Mouse (Mus musculus): ENCODE measurements around the gene Zfp867. TPM values are rescaled to one million over a fixed set of nuclear protein-coding genes. Genes with fewer than 3 reads are reported as not detected.
A peak's percentile ranks its signal among the peaks of the same experiment; 100 is the strongest.

The Zfp867 gene
- total RNA-seq, 2 experiments from 2014 or later = 5.7 to 6.1 TPM

DNA sequence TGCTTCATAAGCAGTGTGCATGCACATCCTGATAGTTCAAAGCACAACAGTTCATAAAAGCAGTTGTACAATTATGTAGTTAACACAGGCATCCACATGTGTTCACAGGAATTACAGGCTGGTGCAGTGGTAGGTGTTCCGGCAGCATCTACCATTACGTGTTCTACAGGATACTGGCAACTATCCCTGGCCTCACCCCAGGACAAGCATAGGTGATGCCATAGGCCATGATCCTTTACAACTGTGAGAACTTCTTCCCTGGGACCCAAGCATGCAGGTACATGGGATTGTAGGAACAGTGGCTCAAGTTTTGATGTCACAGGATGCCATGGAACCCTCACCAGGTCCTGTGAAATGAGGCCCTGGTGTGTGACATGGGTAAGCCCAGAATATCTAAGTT is 11.8 kb downstream of the Zfp867 start:
- no peak for DNase-seq (ENCODE audit: low spot score in 2 of 2)

DNA sequence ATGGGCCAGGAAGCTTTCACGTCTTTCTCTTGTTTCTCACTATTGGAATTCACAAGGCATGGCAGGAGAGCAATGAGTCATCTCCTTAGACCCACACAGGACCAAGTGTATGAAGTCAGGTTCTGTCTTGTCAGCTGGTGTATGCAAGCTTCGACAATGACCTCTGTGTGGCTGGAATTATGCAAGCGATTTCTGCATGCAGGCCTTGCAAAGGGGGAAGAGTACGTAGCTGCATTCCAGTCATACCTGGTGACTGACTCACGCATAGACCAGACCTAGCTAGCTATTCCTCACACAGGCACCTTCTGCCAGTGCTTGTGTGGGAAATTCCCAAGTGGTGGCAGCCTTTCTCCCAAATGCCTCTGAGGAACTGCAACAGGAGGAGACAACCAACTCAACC is 13.3 kb downstream of the Zfp867 start:
- DNase-seq (ENCODE audit: low spot score in 2 of 2) = no peak

DNA sequence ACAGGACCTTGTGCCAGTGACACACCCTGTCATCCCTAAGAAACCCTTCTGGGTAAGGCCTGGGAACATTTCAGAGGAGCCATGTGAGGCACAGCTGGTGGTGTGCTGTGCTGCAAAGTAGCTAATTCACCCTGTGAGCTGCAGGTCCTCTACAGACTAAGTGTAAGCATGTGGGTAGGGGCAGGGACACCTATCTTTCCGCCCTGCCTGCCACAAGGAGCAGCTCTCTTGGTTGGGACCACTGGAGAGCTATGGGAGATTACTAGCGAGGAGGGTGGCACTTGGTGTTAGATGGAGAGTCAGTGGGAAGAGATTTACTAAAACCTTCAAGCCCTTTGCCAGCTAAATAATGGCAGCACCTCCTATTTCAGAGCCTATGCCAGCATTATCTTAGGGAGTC is 15.4 kb downstream of the Zfp867 start:
- no peak for DNase-seq (ENCODE audit: low spot score in 2 of 2)

DNA sequence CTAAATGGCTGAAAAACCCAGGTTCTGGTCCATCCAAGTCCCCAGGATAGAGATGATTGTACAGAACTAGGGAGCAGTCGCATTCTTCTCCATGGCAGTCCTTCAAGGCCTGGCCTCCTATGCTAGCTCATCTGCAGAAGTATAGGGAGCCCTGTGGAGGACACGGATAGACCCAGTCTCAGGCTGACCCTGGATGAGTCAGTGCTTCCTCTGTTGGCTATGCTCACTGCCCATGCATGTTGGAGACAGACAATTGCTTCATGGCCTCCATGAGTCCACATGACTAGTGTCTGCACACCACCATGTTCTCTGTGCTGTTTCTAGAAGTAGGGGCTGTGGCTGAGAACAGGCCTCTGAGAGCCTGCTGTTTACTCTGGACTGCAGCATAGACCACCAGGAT is 15.9 kb downstream of the Zfp867 start:
- no peak for DNase-seq (ENCODE audit: low spot score in 2 of 2)

DNA sequence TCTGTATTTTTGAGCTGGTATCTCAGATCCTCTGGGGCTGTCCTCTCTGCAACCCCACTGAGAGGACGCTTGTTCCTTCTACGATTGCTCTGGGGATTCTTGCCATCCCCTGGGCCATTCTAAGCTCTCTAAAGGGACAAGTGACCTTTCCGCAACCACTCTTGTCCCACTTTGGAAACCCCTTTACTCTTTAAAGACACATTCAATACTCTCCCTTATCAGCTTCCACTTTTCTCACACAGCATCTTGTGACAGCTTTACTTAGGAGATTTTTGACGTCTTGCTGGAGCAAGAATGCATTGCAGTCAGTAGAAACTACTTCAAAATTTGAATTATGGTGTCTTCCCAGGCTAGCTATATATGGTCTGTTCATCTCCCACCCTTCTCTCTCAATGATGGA is 21.2 kb downstream of the Zfp867 start, which contains the start of gene Snap47:
Gene Snap47, minus strand, starts transcription at position 101 of the 400 bp plus-strand sequence.
- no peak for DNase-seq (ENCODE audit: low spot score in 2 of 2)

DNA sequence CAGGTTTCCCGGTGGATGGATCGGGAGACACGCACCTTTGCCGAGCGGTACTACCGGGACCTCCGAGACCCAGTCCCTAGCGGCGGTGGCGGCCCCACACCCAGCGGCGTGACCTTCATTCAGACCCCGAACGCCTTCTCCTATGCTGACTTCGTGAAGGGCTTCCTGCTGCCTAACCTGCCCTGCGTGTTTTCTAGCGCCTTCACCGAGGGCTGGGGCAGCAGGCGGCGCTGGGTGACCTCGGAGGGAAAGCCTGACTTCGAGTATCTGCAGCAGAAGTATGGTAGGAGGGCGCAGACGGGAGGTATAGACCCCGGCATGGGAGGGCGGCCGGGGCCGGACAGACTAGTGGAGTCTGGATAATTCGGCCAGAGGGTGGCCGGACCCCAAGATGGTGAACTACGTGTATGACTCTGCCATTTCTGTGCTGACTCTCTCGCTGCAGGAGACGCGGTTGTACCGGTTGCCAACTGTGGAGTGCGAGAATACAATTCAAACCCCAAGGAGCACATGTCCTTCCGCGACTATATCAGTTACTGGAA is 22.0 kb downstream of the Zfp867 start:
- no peak for DNase-seq (ENCODE audit: low spot score in 2 of 2)

DNA sequence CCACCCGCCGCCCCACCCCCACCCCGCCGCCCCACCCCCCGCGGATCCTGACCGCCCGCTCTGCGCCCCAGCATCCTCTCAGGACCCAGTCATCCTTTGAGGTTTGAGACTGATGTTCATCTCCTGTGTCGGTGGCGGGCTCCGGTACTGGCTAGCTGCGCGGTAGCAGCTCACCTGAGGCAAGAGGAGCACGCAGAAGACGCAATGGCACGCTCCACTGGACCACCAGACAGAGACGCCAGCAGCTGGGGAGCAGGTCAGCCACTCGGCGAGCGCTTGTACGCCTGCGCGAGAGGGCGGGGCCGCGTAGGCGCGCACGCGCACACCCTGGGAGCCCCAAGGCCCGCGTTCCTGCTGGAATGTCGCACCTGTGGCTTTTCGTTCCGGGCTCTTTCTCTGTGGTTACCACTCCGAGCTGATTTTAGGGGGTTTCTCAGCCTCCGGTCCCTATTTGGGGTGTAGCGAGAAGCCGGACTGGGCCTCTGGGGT is 22.5 kb downstream of the Zfp867 start, which contains the start of gene Jmjd4:
Gene Jmjd4, plus strand, starts transcription at position 305 of the 489 bp plus-strand sequence.
- DNase-seq (ENCODE audit: low spot score in 2 of 2) = peak; percentile 83 to 87

DNA sequence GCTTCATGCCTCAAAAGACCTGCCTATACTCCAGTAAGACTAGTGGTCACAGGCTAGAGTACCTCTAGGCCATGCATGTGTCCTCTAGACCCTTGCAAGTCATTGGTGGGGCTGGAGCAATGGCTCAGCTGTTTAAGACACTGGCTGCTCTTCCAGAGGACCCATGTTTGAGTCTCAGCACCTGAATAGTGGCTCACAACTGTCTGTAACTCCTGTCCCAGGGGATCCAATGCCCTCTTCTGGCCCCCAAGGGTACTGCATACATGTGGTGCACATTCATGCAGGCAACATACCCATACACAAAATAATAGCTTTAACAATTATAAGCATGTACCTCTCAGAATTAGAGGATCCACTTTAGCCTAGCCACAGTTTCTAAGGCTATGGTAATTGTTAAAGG is 29.2 kb downstream of the Zfp867 start:
- DNase-seq (ENCODE audit: low spot score in 2 of 2) = no peak

DNA sequence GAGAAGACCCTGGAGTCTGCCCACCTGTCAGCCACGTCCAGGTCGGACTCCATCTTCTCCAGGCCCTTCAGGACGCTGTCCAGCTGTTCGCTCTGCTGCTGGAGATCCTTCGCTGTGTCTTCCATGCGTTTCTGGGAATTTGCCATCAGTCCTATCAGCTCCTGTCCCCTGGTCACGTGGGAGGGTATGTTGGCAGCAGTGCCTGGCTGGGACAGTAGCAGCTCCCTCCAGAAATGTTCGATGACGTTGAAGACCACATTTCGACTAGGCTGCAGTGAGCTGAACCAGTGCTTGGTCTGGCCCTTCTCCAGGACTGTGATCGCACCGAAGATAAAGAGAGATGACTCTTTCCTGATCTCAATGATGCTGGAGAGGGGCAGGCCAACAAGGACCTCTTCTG is 34.3 kb downstream of the Zfp867 start:
- DNase-seq (ENCODE audit: low spot score in 2 of 2) = no peak

DNA sequence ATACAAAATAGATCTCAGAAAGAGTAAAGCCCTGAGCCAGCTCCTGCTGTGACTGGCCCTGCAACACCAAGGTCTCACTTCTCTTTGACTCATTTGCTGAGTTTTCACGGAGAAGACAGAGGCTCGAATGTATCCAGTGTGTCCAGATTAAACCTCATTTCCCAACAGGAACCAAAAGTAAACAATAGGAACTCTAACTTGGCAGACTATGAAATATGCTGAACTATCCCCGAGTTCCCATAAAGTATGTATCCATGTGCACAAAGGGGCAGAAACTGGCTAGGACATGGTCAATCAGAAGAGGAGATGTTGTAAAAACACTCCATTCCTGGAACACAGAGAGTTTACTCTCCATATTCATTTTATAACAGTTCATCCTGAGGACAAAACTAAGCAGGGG is 40.0 kb downstream of the Zfp867 start:
- no peak for DNase-seq (ENCODE audit: low spot score in 2 of 2)

DNA sequence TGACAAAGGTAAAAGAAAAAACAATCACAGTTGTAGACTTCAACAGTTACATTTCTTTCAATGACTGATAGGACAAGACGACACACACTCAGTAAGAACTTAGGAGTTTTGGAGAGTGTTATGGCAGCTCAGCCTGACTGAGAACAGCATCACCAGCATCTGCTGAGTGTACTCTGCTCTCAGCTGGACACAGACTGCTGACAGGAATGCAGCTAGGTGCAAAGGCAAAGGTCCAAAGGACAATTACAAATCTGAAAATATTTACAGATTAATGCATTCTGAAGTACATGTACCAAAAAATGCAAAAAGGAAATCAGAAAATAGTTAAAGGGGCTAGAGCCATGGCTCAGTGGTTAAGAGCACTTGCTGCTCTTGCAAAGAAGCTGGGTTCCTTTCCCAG is 42.3 kb downstream of the Zfp867 start:
- DNase-seq (ENCODE audit: low spot score in 2 of 2) = no peak

DNA sequence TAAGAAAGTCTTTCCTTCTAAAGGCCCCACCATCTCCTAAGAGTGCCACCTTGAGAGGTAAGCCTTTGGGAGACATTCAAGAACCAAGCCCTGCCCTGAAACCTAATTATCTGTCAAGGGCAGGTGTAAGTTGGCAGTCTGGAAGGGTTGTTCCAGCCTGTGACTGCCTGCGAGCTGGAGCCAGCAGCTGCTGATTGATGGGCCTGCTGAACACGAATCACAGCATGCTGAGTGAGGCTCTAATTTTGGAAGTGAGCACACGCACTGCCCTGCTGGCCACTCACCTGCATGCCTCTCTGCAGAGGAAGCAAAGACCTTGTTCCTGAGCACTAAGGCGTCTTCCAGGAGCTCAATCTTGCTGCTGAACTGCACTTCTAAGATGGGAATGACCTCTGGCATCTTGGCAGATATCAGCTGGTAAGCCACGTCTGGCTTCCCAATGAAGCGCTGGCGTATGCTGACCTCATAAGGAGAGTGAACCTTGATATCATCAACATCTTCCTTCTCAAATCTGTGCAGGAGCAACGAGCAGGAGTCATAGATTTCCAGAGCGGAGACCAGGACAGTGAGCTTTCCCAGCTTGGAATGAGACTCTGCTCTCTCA is 44.1 kb downstream of the Zfp867 start:
- no peak for DNase-seq (ENCODE audit: low spot score in 2 of 2)

DNA sequence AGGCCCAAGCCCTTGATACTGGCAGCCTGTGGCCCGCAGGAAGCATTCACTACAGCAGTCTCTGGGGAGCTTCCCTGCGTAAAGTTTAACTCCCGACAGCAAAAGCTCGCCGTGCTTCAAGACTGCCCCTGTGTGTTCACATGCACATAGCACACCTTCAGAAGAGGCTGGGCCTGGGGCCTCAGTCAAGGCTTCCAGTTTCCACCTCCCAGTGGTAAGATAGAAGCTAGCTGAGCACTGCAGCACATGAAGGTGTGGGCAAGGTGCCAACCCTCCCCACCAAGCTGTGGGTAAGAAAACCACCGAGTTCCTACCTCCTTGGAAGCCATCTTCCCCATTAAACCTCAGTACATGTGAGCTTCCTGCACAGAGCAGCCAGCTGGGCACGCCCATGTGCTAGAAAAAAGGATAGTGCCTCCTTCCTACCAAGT is 46.6 kb downstream of the Zfp867 start:
- peak in 1 of 2 experiments; percentile 37 for DNase-seq (ENCODE audit: low spot score in 2 of 2)

DNA sequence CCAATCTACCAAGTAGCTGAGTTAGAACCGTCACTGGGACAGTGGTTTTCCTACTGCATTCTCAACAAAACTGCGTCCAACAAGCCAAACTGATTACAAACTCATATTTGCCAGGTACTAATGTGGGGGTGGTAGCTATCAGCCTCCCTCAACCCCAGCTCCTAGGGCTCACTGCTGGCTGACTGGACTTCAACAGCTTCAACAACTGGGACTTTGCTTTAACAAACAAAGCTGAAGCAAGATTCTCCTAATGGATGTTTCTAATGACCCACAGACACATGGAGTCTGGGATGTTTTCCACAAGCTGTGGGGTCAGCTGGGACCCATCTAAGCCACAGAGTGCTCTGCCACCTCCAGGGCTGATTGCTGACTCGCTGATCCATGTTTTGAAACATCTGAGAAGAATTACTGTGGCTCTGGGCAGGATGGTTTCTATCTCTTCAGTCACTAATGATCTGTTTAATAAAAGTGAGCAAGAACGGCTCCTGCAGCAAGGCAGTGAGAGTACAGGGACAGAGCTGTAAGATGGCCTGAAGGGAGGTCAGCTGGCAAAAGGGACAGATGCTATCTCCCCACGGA is 49.2 kb downstream of the Zfp867 start:
- DNase-seq (ENCODE audit: low spot score in 2 of 2) = no peak

DNA sequence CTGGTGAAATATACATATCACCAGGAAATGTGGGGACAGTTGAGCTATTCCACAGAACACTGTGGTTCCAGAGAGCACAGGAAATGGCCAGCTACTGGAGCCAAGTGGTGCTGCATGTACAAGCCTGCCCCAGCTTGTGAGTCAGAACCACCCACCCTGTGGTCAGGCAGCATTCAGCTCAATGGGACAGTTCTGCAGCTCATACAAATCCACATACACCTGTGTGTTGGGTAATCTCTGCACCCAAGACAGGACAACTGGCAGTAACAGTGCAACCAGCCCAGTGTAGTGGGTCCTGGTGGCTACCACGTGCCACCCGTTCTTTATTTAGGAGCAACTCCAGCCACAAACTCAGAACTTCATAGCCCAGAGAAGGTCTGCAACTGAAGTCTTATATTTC is 50.3 kb downstream of the Zfp867 start:
- no peak for DNase-seq (ENCODE audit: low spot score in 2 of 2)

DNA sequence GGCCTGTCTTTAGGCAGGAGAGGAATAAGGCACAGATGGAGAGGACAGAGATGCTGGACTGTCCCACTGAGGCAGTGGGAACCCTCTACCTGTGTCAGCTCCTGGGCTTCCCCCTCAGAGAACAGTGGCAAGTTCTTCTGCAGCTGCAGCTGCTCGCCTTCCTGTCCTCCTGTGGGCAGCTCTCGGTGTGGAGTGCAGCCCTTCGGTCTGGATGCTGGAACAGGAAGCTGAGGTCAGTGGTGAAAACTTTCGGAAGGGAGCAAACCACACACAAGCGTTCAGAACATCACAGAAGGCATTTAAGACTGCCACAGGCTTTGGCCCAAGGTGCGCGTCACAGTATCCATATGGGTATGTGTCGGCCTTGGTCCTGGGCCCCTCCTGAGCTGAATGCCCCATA is 50.8 kb downstream of the Zfp867 start:
- no peak for DNase-seq (ENCODE audit: low spot score in 2 of 2)

DNA sequence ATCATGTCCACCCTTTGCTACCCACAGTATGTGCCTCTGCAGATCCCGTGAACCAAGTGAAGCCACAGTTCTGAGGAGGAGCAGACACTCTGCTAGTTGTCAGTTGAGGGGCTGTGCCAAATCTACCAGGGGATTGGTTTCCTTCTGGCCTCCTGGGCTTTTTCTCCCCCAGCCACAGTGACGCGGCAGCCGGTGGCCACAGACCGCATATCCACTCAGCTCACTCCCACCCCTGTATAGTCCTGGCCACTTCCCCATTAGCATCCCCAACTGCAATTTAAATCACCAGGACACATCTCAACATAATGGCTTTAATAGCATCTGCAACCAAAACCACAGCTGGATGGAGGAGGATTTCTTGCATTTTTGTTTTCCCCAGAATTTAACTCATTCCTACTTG is 53.6 kb downstream of the Zfp867 start:
- no peak for DNase-seq (ENCODE audit: low spot score in 2 of 2)

DNA sequence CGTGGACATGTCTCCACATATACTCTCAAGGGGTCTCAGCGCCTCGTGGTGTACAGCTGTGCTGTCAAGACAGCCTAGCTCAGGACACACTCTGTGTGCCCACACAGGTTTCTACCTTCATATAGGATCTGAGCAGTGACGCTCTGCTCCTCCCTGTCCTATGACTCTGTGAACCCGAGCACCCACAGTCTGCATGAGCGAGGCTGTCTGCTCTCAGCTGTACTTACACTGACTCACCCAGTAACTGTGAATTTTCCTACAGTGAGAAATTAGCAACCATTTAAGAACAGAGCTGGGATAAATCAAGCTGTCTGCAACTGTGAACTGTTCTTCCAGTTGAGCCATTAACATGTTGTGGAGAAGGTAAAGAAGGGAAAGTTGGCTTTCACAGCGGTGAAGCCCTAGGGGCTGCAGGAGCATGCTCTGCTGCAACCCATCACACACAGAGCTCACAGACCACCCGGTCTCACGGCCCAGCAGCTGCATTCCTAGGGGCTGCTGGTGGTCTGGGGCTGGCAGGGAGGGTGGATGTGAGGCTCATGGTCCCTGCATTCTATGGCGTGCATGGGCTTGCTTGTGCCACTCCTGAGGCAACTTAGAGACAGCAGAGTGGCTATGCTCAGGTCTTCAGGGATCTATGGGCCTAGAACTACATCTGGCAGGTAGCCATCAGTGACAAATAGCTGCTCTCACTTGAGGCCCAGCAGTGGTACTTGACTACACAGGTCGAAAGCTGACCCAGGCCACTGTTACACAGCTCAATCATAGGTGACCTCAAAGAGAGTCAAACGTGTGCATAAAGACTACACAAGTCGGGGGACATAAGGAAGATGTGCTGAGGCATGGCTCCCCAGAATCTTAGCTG is 59.0 kb downstream of the Zfp867 start:
- DNase-seq (ENCODE audit: low spot score in 2 of 2) = no peak

DNA sequence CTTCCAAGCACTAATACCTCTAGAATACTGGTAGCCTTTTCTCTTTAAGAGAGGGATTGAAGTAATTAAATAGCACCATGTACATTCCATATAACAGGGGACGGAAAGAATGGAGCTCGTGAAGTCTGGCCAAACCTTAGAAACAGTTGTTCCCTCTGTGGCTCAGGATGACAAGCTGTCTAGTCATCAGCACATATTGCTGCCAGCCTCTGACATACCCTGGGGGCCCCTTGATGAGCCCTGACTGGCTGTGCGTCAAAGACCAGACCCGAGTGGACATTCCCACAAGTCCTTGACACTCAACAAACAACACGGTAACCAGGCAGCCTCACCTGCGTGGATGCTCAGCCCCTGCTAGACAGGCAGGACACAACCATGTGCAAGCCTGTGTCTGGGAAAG is 60.2 kb downstream of the Zfp867 start:
- no peak for DNase-seq (ENCODE audit: low spot score in 2 of 2)

All from gastrocnemius, postnatal 4 days (tissue).